Mouse (Mus musculus): ENCODE data around the gene Ppp3cb. TPM values are rescaled to one million over a fixed set of nuclear protein-coding genes. Genes with fewer than 3 reads are reported as not detected.

The Ppp3cb gene
- polyA plus RNA-seq, 1 experiment from 2014 or later, result 38.8 TPM

GRCm38 (mm10) chr14:20544467-20545411 is 1.6 kb downstream of the Ppp3cb start:
- no peak for ATAC-seq
- Histone ChIP-seq H3K36me3 (0 out of 2 replicates have a peak, but pooled peaks cover 3% of the 10 kb centered on the region), H3K9ac (no peak overlapping the region), H3K27ac (no peak overlapping the region), H3K27me3 (replicated peaks) (no peaks in the 10 kb centered on the region), H3K9me3 (no peaks in the 10 kb centered on the region), H3K4me2 (replicated peaks) (peak overlapping the region; percentile 56), H3K4me3 (replicated peaks) (peak overlapping the region; percentile 82), H3K4me1 (replicated peaks) (peaks cover 6% of the 10 kb centered on the region; the same call in 1 of the 2 replicates)
- 59% methylated on average over 7 of the region's 7 CpGs for WGBS

DNA sequence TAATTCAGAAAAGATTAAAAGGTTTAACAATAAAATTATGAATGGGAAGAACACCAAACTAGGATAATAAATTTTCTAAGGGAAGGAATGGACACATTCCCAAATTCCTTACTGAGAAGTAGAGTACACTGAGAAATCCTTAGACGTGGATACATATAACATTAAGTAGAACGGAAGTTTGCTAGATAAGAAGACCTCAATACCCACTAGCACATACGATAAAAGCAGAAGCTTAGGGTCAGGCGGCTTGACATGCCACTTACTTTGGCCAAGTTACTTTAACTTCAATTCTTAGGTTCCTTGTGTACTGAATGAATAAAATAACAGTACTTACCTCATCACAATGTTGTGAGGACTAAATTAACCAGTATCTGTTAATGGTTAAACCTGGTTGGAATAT is 16.7 kb downstream of the Ppp3cb start:
- WGBS, result 88% methylated on average over 4 of the region's 4 CpGs

GRCm38 (mm10) chr14:20520179-20520578 is 26.2 kb downstream of the Ppp3cb start:
- whole genome bisulfite sequencing, result 94% methylated on average over 2 of the region's 2 CpGs
- Histone ChIP-seq H3K4me2 (replicated peaks) (no peak overlapping the region), H3K4me3 (replicated peaks) (no peak overlapping the region), H3K27ac (no peak overlapping the region), H3K9ac (no peak overlapping the region), H3K27me3 (replicated peaks) (no peaks in the 10 kb centered on the region), H3K4me1 (replicated peaks) (no peaks in the 10 kb centered on the region), H3K36me3 (no peaks in the 10 kb centered on the region; the same call in 1 of the 2 replicates), H3K9me3 (no peaks in the 10 kb centered on the region)
- no peak for ATAC-seq

More for the DNA sequence above, 16.7 kb downstream of the Ppp3cb start:
- no peaks in the 10 kb centered on the region for H3K9me3 ChIP-seq
- no peak overlapping the region for H3K9ac ChIP-seq
- ATAC-seq, result no peak
- no peak overlapping the region for H3K4me2 ChIP-seq (replicated peaks)
- H3K36me3 ChIP-seq, result no peaks in the 10 kb centered on the region
- H3K27ac ChIP-seq, result no peak overlapping the region
- no peaks in the 10 kb centered on the region for H3K4me1 ChIP-seq (replicated peaks)
- no peak overlapping the region for H3K4me3 ChIP-seq (replicated peaks)
- no peaks in the 10 kb centered on the region for H3K27me3 ChIP-seq (replicated peaks)

DNA sequence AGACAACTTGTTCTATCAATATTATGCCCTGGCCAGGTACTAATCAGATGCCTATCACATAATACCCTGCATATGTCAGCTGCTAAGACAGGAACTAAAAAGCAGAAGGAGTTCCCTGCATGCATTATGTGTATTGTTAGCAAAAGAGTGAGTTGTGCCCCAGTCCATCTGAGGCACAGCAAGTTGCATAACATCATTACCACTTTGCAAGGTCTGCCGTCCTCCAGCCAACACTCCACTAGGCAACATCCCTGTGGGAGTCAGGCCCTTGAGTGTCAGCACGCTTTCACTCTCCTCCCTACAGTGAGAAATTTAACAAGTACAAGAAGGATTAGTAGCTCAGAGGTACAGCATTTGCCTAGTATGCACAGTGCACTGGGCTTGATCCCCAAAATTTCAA is 37.9 kb downstream of the Ppp3cb start:
- no peak for ATAC-seq
- WGBS, result 81% methylated on average over 2 of the region's 2 CpGs
- no peak overlapping the region for H3K4me2 ChIP-seq (replicated peaks)
- H3K27me3 ChIP-seq (replicated peaks), result no peaks in the 10 kb centered on the region
- no peak overlapping the region for H3K9ac ChIP-seq
- H3K4me1 ChIP-seq (replicated peaks), result no peaks in the 10 kb centered on the region
- H3K4me3 ChIP-seq (replicated peaks), result no peak overlapping the region
- H3K36me3 ChIP-seq, result no peaks in the 10 kb centered on the region
- no peaks in the 10 kb centered on the region for H3K9me3 ChIP-seq
- no peak overlapping the region for H3K27ac ChIP-seq

GRCm38 (mm10) chr14:20502966-20503365 is 43.4 kb downstream of the Ppp3cb start:
- no peak overlapping the region for H3K4me2 ChIP-seq (replicated peaks)
- peak; percentile 47; the same call in 1 of the 2 replicates for ATAC-seq
- 93% methylated on average over 10 of the region's 10 CpGs for WGBS
- H3K27me3 ChIP-seq (replicated peaks), result no peaks in the 10 kb centered on the region
- H3K4me3 ChIP-seq (replicated peaks), result no peak overlapping the region
- no peaks in the 10 kb centered on the region for H3K4me1 ChIP-seq (replicated peaks)
- H3K36me3 ChIP-seq, result peaks cover 3% of the 10 kb centered on the region; the same call in 1 of the 2 replicates
- H3K9ac ChIP-seq, result no peak overlapping the region
- H3K27ac ChIP-seq, result no peak overlapping the region
- no peaks in the 10 kb centered on the region for H3K9me3 ChIP-seq

- H3K27me3 ChIP-seq (replicated peaks), result no peaks in the 10 kb centered on the region
- no peak for ATAC-seq
- H3K27ac ChIP-seq, result no peak overlapping the region
- H3K4me3 ChIP-seq (replicated peaks), result no peak overlapping the region
- no peaks in the 10 kb centered on the region for H3K9me3 ChIP-seq
- H3K4me1 ChIP-seq (replicated peaks), result no peaks in the 10 kb centered on the region
- no peak overlapping the region for H3K4me2 ChIP-seq (replicated peaks)
- no peak overlapping the region for H3K9ac ChIP-seq
- peaks cover 3% of the 10 kb centered on the region; the same call in 1 of the 2 replicates for H3K36me3 ChIP-seq
- 89% methylated on average over 3 of the region's 3 CpGs for WGBS
Observed at GRCm38 (mm10) chr14:20499982-20500381, 46.4 kb downstream of the Ppp3cb start.

- 81% methylated on average over 2 of the region's 2 CpGs for WGBS
- ATAC-seq, result no peak
- H3K27ac ChIP-seq, result no peak within 1 kb of the TSS
- no peak within 1 kb of the TSS for H3K9ac ChIP-seq
- H3K36me3 ChIP-seq, result peaks cover 6% of the 10 kb centered on the region; the same call in 1 of the 2 replicates
- no peak within 1 kb of the TSS for H3K4me2 ChIP-seq (replicated peaks)
- H3K9me3 ChIP-seq, result no peaks in the 10 kb centered on the region
- no peaks in the 10 kb centered on the region for H3K4me1 ChIP-seq (replicated peaks)
- no peaks in the 10 kb centered on the region for H3K27me3 ChIP-seq (replicated peaks)
- H3K4me3 ChIP-seq (replicated peaks), result no peak within 1 kb of the TSS
Observed at GRCm38 (mm10) chr14:20496603-20497002, 49.8 kb downstream of the Ppp3cb start, which contains the start of gene Mss51. Gene Mss51 (minus strand): TSS chr14:20496901.

DNA sequence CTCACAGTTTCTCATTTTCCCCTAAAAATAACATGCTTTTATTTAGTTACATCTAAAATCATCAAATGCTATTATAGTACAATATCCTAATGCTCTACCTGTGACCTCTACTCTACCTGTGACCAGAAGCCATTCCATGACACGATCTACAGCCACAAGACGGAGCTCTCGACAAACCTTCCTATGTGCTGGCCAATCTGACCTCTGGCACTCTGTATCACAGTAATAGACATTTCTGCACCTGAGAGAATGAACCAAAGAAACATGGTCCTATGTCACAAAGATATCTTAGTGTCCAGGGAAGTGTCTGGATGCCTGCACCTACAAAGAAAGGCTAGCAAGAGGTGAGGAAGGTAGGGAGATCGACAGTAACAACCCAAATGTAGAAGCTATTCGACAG is 60.3 kb downstream of the Ppp3cb start:
- Histone ChIP-seq H3K27me3 (replicated peaks) (no peaks in the 10 kb centered on the region), H3K36me3 (peaks cover 3% of the 10 kb centered on the region; the same call in 1 of the 2 replicates), H3K9ac (no peak overlapping the region), H3K4me2 (replicated peaks) (no peak overlapping the region), H3K27ac (no peak overlapping the region), H3K4me1 (replicated peaks) (0 out of 2 replicates have a peak, but pooled peaks cover 2% of the 10 kb centered on the region), H3K9me3 (no peaks in the 10 kb centered on the region), H3K4me3 (replicated peaks) (no peak overlapping the region)
- 95% methylated on average over 5 of the region's 5 CpGs for WGBS
- no peak for ATAC-seq

DNA sequence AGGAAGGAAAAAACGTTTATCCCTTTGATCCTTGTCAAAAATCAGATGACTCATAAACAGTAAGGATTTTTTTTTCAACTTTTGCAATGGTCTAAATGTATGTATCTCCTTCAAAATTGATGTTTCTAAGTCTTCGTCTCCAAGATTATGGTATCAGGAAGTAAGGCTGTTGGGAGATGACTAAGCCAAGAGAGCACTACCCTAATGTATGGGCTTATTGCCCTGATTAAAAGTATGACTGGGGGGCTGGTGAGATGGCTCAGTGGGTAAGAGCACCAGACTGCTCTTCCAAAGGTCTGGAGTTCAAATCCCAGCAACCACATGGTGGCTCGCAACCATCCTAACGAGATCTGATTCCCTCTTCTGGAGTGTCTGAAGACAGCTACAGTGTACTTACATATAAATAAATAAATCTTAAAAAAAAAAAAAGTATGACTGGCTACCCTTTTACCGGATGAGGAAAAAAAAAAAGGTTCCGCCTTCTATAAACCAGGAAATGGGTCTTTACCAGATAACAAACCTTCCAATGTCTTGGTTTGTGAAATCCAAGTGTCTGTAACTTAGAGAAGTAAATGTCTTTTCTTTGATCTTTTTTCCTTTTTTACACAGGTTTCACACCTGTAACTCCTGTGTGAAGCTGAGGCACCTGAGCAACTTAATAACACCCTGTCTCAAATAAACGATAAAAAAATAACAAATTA is 64.2 kb downstream of the Ppp3cb start:
- Histone ChIP-seq H3K36me3 (no peaks in the 10 kb centered on the region), H3K4me1 (replicated peaks) (0 out of 2 replicates have a peak, but pooled peaks cover 2% of the 10 kb centered on the region), H3K27ac (no peak overlapping the region), H3K9ac (no peak overlapping the region), H3K9me3 (no peaks in the 10 kb centered on the region), H3K4me3 (replicated peaks) (no peak overlapping the region), H3K27me3 (replicated peaks) (no peaks in the 10 kb centered on the region), H3K4me2 (replicated peaks) (no peak overlapping the region)
- ATAC-seq, result no peak
- WGBS, result 90% methylated on average over 7 of the region's 7 CpGs

GRCm38 (mm10) chr14:20481211-20481610 is 65.2 kb downstream of the Ppp3cb start:
- 0 out of 2 replicates have a peak, but pooled peaks cover 2% of the 10 kb centered on the region for H3K4me1 ChIP-seq (replicated peaks)
- no peak overlapping the region for H3K4me2 ChIP-seq (replicated peaks)
- H3K27me3 ChIP-seq (replicated peaks), result no peaks in the 10 kb centered on the region
- no peaks in the 10 kb centered on the region for H3K36me3 ChIP-seq
- no peak for ATAC-seq
- no peak overlapping the region for H3K4me3 ChIP-seq (replicated peaks)
- no peak overlapping the region for H3K9ac ChIP-seq
- 25% methylated on average over 5 of the region's 5 CpGs for WGBS
- no peak overlapping the region for H3K27ac ChIP-seq
- no peaks in the 10 kb centered on the region for H3K9me3 ChIP-seq

GRCm38 (mm10) chr14:20480195-20480579 is 66.2 kb downstream of the Ppp3cb start:
- Histone ChIP-seq H3K27ac (peak overlapping the region; percentile 82; the same call in 1 of the 2 replicates), H3K27me3 (replicated peaks) (no peaks in the 10 kb centered on the region), H3K36me3 (no peaks in the 10 kb centered on the region), H3K9ac (no peak overlapping the region), H3K4me2 (replicated peaks) (peak overlapping the region; percentile 83), H3K9me3 (no peaks in the 10 kb centered on the region), H3K4me3 (replicated peaks) (peak overlapping the region; percentile 74), H3K4me1 (replicated peaks) (0 out of 2 replicates have a peak, but pooled peaks cover 2% of the 10 kb centered on the region)
- 77% methylated on average over 1 of the region's 1 CpGs for WGBS
- ATAC-seq, result no peak

All from intestine, embryonic 15.5 days (tissue).